Mouse (Mus musculus): Measurements from ENCODE around the gene Olfr1019. TPM values are rescaled to one million over a fixed set of nuclear protein-coding genes. Genes with fewer than 3 reads are reported as not detected.

Gene Olfr1019
- polyA plus RNA-seq (2012; rRNA removed) = not detected in 2 replicates

DNA sequence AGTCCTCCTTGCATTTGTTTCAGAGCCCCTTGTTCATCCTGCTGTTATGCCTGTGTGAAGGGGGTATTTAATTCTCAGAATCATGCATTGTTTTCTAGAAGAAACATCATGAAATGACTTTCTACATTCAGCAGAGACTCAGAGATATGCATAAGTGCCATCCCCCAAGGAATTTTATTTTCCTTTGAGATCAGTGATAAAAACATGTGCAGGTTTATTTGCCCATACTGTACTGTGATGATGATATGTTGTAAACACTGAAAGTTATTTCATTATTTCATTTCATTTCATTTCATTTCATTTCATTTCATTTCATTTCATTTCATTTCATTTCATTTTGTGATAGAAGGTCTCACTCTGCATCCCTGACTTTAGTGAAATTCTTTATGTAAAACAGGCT lies at the start of gene Olfr1019:
TSS of gene Olfr1019 (minus strand) at position 101 of the 400 bp plus-strand sequence.
- DNase-seq = no peak
- Histone ChIP-seq H3K4me1 (ENCODE audit: control insufficient read depth, insufficient read depth, low read length) (no peaks in the 10 kb centered on the region), H3K4me3 (replicated peaks; ENCODE audit: insufficient read depth, low read depth, low read length) (no peak within 1 kb of the TSS), H3K27me3 (ENCODE audit: control insufficient read depth, insufficient read depth, low read length) (no peaks in the 10 kb centered on the region), H3K27ac (ENCODE audit: insufficient read depth, low read length) (no peak within 1 kb of the TSS)
- TF ChIP-seq POLR2A (IDR thresholded peaks at IDR 0.05; ENCODE audit: borderline replicate concordance, insufficient read depth, low read length) = no peak
- TF ChIP-seq CTCF (IDR thresholded peaks at IDR 0.05; ENCODE audit: borderline replicate concordance, insufficient read depth, low read depth, low read length) = no peak

DNA sequence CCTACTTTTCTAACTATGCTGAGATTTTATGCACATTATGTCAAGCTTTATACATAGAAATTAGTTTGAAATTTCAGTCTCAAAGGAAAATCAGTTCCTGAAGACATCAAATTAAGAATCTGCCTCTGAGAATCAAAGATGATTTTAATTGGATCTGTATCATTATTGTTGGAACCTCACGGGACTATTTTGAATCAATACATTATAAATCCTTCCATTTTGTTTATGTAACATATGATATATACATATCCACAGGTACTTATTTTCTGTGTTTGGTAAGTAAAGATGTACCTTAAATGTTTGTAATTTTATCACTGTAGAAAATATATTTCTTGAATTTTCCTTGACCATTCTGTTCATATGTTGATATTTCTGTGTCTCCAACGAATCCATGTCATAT lies 40.1 kb upstream of the Olfr1019 start, which contains the start of gene Olfr1023:
TSS of gene Olfr1023 (plus strand) at position 301 of the 400 bp plus-strand sequence.
- H3K27me3 ChIP-seq (ENCODE audit: control insufficient read depth, insufficient read depth, low read length) = no peaks in the 10 kb centered on the region
- no peak within 1 kb of the TSS for H3K27ac ChIP-seq (ENCODE audit: insufficient read depth, low read length)
- TF ChIP-seq CTCF (IDR thresholded peaks at IDR 0.05; ENCODE audit: borderline replicate concordance, insufficient read depth, low read depth, low read length) (no peak), POLR2A (IDR thresholded peaks at IDR 0.05; ENCODE audit: borderline replicate concordance, insufficient read depth, low read length) (no peak)
- no peak for DNase-seq
- H3K4me3 ChIP-seq (replicated peaks; ENCODE audit: insufficient read depth, low read depth, low read length) = no peak within 1 kb of the TSS
- no peaks in the 10 kb centered on the region for H3K4me1 ChIP-seq (ENCODE audit: control insufficient read depth, insufficient read depth, low read length)
- 69% methylated on average over 2 of the region's 2 CpGs for WGBS

GRCm38 (mm10) chr2:85868294-85868693 lies 23.0 kb upstream of the Olfr1019 start, which contains the start of gene Olfr1022:
Gene Olfr1022, plus strand, starts transcription at chr2:85868594.
- no peak within 1 kb of the TSS for H3K4me3 ChIP-seq (replicated peaks; ENCODE audit: insufficient read depth, low read depth, low read length)
- no peak for DNase-seq
- H3K27me3 ChIP-seq (ENCODE audit: control insufficient read depth, insufficient read depth, low read length) = no peaks in the 10 kb centered on the region
- no peak within 1 kb of the TSS for H3K27ac ChIP-seq (ENCODE audit: insufficient read depth, low read length)
- no peak for TF ChIP-seq CTCF (IDR thresholded peaks at IDR 0.05; ENCODE audit: borderline replicate concordance, insufficient read depth, low read depth, low read length)
- TF ChIP-seq POLR2A (IDR thresholded peaks at IDR 0.05; ENCODE audit: borderline replicate concordance, insufficient read depth, low read length) = no peak
- H3K4me1 ChIP-seq (ENCODE audit: control insufficient read depth, insufficient read depth, low read length) = no peaks in the 10 kb centered on the region
- 58% methylated on average over 2 of the region's 2 CpGs for WGBS

DNA sequence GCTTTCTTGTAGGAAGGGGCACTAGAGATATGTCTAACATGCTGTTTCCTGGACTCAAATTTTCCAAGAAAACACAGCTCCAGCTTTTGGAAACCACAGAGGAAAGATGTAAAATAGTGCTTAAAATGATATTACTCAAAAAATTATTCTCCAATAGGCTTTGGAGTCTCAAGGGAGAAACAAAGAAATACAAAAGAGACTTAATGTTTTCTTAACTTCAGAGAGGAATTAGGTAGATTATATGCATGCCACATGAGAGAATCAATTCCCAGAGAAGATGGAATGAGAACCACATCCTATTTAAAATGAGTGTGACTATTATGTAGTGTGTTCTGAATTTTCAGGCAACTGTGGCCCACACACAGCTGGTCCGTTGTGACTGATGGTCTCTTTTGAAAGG lies 1.4 kb upstream of the Olfr1019 start, which contains the start of gene Olfr1020:
TSS of gene Olfr1020 (plus strand) at position 301 of the 400 bp plus-strand sequence.
- Histone ChIP-seq H3K4me3 (replicated peaks; ENCODE audit: insufficient read depth, low read depth, low read length) (no peak within 1 kb of the TSS), H3K27ac (ENCODE audit: insufficient read depth, low read length) (no peak within 1 kb of the TSS), H3K27me3 (ENCODE audit: control insufficient read depth, insufficient read depth, low read length) (no peaks in the 10 kb centered on the region), H3K4me1 (ENCODE audit: control insufficient read depth, insufficient read depth, low read length) (no peaks in the 10 kb centered on the region)
- TF ChIP-seq POLR2A (IDR thresholded peaks at IDR 0.05; ENCODE audit: borderline replicate concordance, insufficient read depth, low read length) (no peak), CTCF (IDR thresholded peaks at IDR 0.05; ENCODE audit: borderline replicate concordance, insufficient read depth, low read depth, low read length) (no peak)
- WGBS = 82% methylated on average over 1 of the region's 1 CpGs
- no peak for DNase-seq

DNA sequence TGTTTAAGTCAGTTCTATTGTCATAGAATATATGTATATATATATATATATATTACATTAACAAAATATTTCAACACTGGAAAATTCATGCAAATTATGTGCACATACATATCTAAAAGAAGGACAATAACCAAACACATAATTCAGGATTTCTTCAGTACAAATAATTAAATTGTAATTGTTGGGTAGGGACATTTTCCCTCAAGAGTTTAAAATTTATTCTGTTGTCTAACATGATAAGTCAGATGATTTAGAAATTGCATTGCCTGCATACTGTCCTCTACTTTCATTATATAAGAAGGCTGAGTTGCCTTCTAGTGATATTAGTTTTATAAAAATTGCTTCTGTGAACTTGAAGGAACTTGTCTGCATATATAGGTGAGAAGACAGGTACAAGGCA lies 27.1 kb downstream of the Olfr1019 start, which contains the start of gene Olfr1018:
TSS of gene Olfr1018 (plus strand) at position 301 of the 400 bp plus-strand sequence.
- no peaks in the 10 kb centered on the region for H3K27me3 ChIP-seq (ENCODE audit: control insufficient read depth, insufficient read depth, low read length)
- no peak for TF ChIP-seq CTCF (IDR thresholded peaks at IDR 0.05; ENCODE audit: borderline replicate concordance, insufficient read depth, low read depth, low read length)

DNA sequence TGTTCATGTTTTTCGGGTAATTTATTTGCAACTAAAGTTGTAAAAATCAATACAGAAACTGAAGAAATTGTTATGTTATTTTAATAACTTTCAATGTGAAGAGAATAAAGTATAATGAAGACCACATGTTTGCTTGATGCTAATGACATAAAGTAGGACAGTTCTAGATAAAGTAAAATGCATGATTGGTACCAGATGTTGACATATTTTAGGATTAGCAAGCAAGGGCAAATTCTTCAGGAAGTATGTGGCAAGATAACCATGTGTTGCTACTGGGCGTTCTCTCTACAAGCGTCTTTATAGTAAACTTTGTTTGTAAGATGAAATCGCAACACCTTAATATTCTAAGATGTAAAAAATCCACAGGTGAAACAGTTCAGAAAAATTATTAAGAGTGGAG lies 40.8 kb downstream of the Olfr1019 start:
- H3K4me3 ChIP-seq (replicated peaks; ENCODE audit: insufficient read depth, low read depth, low read length) = no peak overlapping the region
- no peaks in the 10 kb centered on the region for H3K4me1 ChIP-seq (ENCODE audit: control insufficient read depth, insufficient read depth, low read length)
- TF ChIP-seq CTCF (IDR thresholded peaks at IDR 0.05; ENCODE audit: borderline replicate concordance, insufficient read depth, low read depth, low read length) (no peak), POLR2A (IDR thresholded peaks at IDR 0.05; ENCODE audit: borderline replicate concordance, insufficient read depth, low read length) (no peak)
- no peak for DNase-seq
- WGBS = 92% methylated on average over 4 of the region's 4 CpGs
- no peak overlapping the region for H3K27ac ChIP-seq (ENCODE audit: insufficient read depth, low read length)
- no peaks in the 10 kb centered on the region for H3K27me3 ChIP-seq (ENCODE audit: control insufficient read depth, insufficient read depth, low read length)

More for the DNA sequence above, 27.1 kb downstream of the Olfr1019 start, which contains the start of gene Olfr1018:
- DNase-seq = no peak
- Histone ChIP-seq H3K4me3 (replicated peaks; ENCODE audit: insufficient read depth, low read depth, low read length) (no peak within 1 kb of the TSS), H3K4me1 (ENCODE audit: control insufficient read depth, insufficient read depth, low read length) (no peaks in the 10 kb centered on the region), H3K27ac (ENCODE audit: insufficient read depth, low read length) (no peak within 1 kb of the TSS)

- no peaks in the 10 kb centered on the region for H3K4me1 ChIP-seq (ENCODE audit: control insufficient read depth, insufficient read depth, low read length)
- H3K27me3 ChIP-seq (ENCODE audit: control insufficient read depth, insufficient read depth, low read length) = no peaks in the 10 kb centered on the region
- no peak within 1 kb of the TSS for H3K27ac ChIP-seq (ENCODE audit: insufficient read depth, low read length)
- H3K4me3 ChIP-seq (replicated peaks; ENCODE audit: insufficient read depth, low read depth, low read length) = no peak within 1 kb of the TSS
- DNase-seq = no peak
- WGBS = 91% methylated on average over 2 of the region's 2 CpGs
- TF ChIP-seq POLR2A (IDR thresholded peaks at IDR 0.05; ENCODE audit: borderline replicate concordance, insufficient read depth, low read length) (no peak), CTCF (IDR thresholded peaks at IDR 0.05; ENCODE audit: borderline replicate concordance, insufficient read depth, low read depth, low read length) (no peak)
Observed at GRCm38 (mm10) chr2:85802444-85802843, 42.8 kb downstream of the Olfr1019 start, which contains the start of gene Olfr1016. Gene Olfr1016, minus strand, starts transcription at chr2:85802544.

DNA sequence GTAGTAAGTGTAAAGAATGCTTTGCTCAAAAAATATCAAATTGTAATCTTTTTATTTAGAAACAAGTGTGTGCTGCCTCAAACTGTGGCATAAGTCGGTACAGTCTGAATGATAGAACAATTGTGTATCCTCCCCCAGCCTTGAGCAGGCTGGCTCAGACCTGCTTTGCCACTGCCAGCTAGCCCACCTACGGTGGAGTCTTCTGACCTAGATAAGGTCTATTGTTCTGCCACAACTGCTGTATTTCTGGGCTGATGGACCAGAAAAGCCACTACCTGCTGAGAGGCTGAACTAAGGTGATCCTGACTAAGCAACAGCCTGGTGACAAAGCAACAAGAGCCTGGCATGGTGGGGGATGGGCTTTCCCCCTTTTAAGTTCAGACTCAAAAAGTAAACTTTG lies 53.0 kb downstream of the Olfr1019 start:
- Histone ChIP-seq H3K27ac (ENCODE audit: insufficient read depth, low read length) (no peak overlapping the region), H3K4me3 (replicated peaks; ENCODE audit: insufficient read depth, low read depth, low read length) (no peak overlapping the region), H3K4me1 (ENCODE audit: control insufficient read depth, insufficient read depth, low read length) (no peaks in the 10 kb centered on the region; the same call in 1 of the 2 replicates), H3K27me3 (ENCODE audit: control insufficient read depth, insufficient read depth, low read length) (no peaks in the 10 kb centered on the region)
- TF ChIP-seq CTCF (IDR thresholded peaks at IDR 0.05; ENCODE audit: borderline replicate concordance, insufficient read depth, low read depth, low read length) (no peak), POLR2A (IDR thresholded peaks at IDR 0.05; ENCODE audit: borderline replicate concordance, insufficient read depth, low read length) (no peak)
- DNase-seq = peak in 1 of 2 experiments; percentile 2
- 5% methylated on average over 2 of the region's 2 CpGs for WGBS

Other genes starting within 250 kb of the Olfr1019 start
- gene Olfr1000, start 233.6 kb downstream of the Olfr1019 start, polyA plus RNA-seq (2012; rRNA removed) = not detected in 2 replicates
- gene Olfr1002, start 194.8 kb downstream of the Olfr1019 start, polyA plus RNA-seq (2012; rRNA removed) = not detected in 2 replicates
- not detected in 2 replicates for gene Olfr154, start 181.0 kb downstream of the Olfr1019 start, polyA plus RNA-seq (2012; rRNA removed)
- not detected in 2 replicates for gene Olfr1006, start 166.7 kb downstream of the Olfr1019 start, polyA plus RNA-seq (2012; rRNA removed)
- gene Olfr1008, start 156.1 kb downstream of the Olfr1019 start, polyA plus RNA-seq (2012; rRNA removed) = not detected in 2 replicates
- not detected in 2 replicates for gene Olfr1009, start 130.1 kb downstream of the Olfr1019 start, polyA plus RNA-seq (2012; rRNA removed)
- not detected in 2 replicates for gene Olfr1012, start 82.7 kb downstream of the Olfr1019 start, polyA plus RNA-seq (2012; rRNA removed)
- gene Olfr1013, start 78.4 kb downstream of the Olfr1019 start, polyA plus RNA-seq (2012; rRNA removed) = not detected in 2 replicates
- gene Olfr1014, start 72.8 kb downstream of the Olfr1019 start, polyA plus RNA-seq (2012; rRNA removed) = not detected in 2 replicates
- not detected in 2 replicates for gene Olfr1015, start 63.5 kb downstream of the Olfr1019 start, polyA plus RNA-seq (2012; rRNA removed)
- gene Olfr1016, start 42.9 kb downstream of the Olfr1019 start, polyA plus RNA-seq (2012; rRNA removed) = not detected in 2 replicates
- not detected in 2 replicates for gene Olfr1018, start 27.0 kb downstream of the Olfr1019 start, polyA plus RNA-seq (2012; rRNA removed)
- gene Olfr1020, start 1.5 kb upstream of the Olfr1019 start, polyA plus RNA-seq (2012; rRNA removed) = not detected in 2 replicates
- gene Olfr1022, start 23.1 kb upstream of the Olfr1019 start, polyA plus RNA-seq (2012; rRNA removed) = not detected in 2 replicates
- not detected in 2 replicates for gene Olfr1023, start 40.2 kb upstream of the Olfr1019 start, polyA plus RNA-seq (2012; rRNA removed)
- not detected in 2 replicates for gene Olfr1024, start 59.6 kb upstream of the Olfr1019 start, polyA plus RNA-seq (2012; rRNA removed)
- not detected in 2 replicates for gene Olfr1025-ps1, start 69.7 kb upstream of the Olfr1019 start, polyA plus RNA-seq (2012; rRNA removed)
- not detected in 2 replicates for gene Olfr1026, start 76.1 kb upstream of the Olfr1019 start, polyA plus RNA-seq (2012; rRNA removed)
- gene Olfr1028, start 105.0 kb upstream of the Olfr1019 start, polyA plus RNA-seq (2012; rRNA removed) = not detected in 2 replicates
- not detected in 2 replicates for gene Olfr1029, start 128.4 kb upstream of the Olfr1019 start, polyA plus RNA-seq (2012; rRNA removed)
- not detected in 2 replicates for gene Olfr1030, start 133.8 kb upstream of the Olfr1019 start, polyA plus RNA-seq (2012; rRNA removed)
- not detected in 2 replicates for gene Olfr1031, start 144.8 kb upstream of the Olfr1019 start, polyA plus RNA-seq (2012; rRNA removed)
- not detected in 2 replicates for gene Olfr1032, start 160.1 kb upstream of the Olfr1019 start, polyA plus RNA-seq (2012; rRNA removed)
- 0.11 and 0.21 TPM in 2 replicates for gene Olfr1033, start 175.2 kb upstream of the Olfr1019 start, polyA plus RNA-seq (2012; rRNA removed)
- 0.02 and 0.05 TPM in 2 replicates for gene Olfr1034, start 200.4 kb upstream of the Olfr1019 start, polyA plus RNA-seq (2012; rRNA removed)
- gene Olfr1036, start 228.5 kb upstream of the Olfr1019 start, polyA plus RNA-seq (2012; rRNA removed) = not detected in 2 replicates
- not detected in 2 replicates for gene Olfr1037, start 241.9 kb upstream of the Olfr1019 start, polyA plus RNA-seq (2012; rRNA removed)